Mouse (Mus musculus): ENCODE data around the gene Rnf111. TPM values are rescaled to one million over a fixed set of nuclear protein-coding genes. Genes with fewer than 3 reads are reported as not detected.
"Not testable (repeated sequence)": the region's sequence is repeated elsewhere in the genome, so short reads cannot be mapped to it uniquely, and the experiment has no call there.

Gene Rnf111
- 40.3 and 40.9 TPM in 2 replicates for polyA plus RNA-seq (2015; fragmentation: Nextera tagmentation; extraction: Ambion mirVana)

- H3K9me3 ChIP-seq: no peaks in the 10 kb centered on the region
- H3K4me2 ChIP-seq (replicated peaks): peak within 1 kb of the TSS; percentile 78
- peak within 1 kb of the TSS; percentile 93 for H3K4me3 ChIP-seq (replicated peaks)
- H3K27me3 ChIP-seq: no peaks in the 10 kb centered on the region
- H3K36me3 ChIP-seq: no peaks in the 10 kb centered on the region
- peaks cover 20% of the 10 kb centered on the region for H3K4me1 ChIP-seq (replicated peaks)
- H3K27ac ChIP-seq: peak within 1 kb of the TSS; percentile 99
- 4% methylated on average over 45 of the region's 45 CpGs for WGBS
- peak; percentile 97 for ATAC-seq
- H3K9ac ChIP-seq (replicated peaks): peak within 1 kb of the TSS; percentile 97
Measured at GRCm38 (mm10) chr9:70503626-70504041, at the start of gene Rnf111. TSS of gene Rnf111 (minus strand) at chr9:70503725.

GRCm38 (mm10) chr9:70552233-70552632, 48.7 kb upstream of the Rnf111 start:
- not testable (repeated sequence) for H3K4me2 ChIP-seq (replicated peaks); H3K9ac ChIP-seq (replicated peaks); ATAC-seq; H3K9me3 ChIP-seq; H3K4me3 ChIP-seq (replicated peaks); H3K27ac ChIP-seq; H3K27me3 ChIP-seq
- Histone ChIP-seq H3K36me3 (peaks cover 20% of the 10 kb centered on the region), H3K4me1 (replicated peaks) (peaks cover 14% of the 10 kb centered on the region)
- whole genome bisulfite sequencing: 98% methylated on average over 2 of the region's 2 CpGs

- no peak for ATAC-seq
- 95% methylated on average over 1 of the region's 1 CpGs for WGBS
Measured at GRCm38 (mm10) chr9:70551524-70551923, 48.0 kb upstream of the Rnf111 start.

GRCm38 (mm10) chr9:70548304-70548703, 44.8 kb upstream of the Rnf111 start:
- Histone ChIP-seq H3K4me2 (replicated peaks) (no peak overlapping the region), H3K4me1 (replicated peaks) (peaks cover 37% of the 10 kb centered on the region), H3K27me3 (no peaks in the 10 kb centered on the region), H3K4me3 (replicated peaks) (no peak overlapping the region), H3K9me3 (peaks cover 3% of the 10 kb centered on the region; the same call in 1 of the 2 replicates), H3K36me3 (peaks cover 20% of the 10 kb centered on the region), H3K27ac (no peak overlapping the region), H3K9ac (replicated peaks) (no peak overlapping the region)
- WGBS: 85% methylated on average over 4 of the region's 4 CpGs
- no peak for ATAC-seq

More at GRCm38 (mm10) chr9:70551524-70551923, 48.0 kb upstream of the Rnf111 start:
- peaks cover 20% of the 10 kb centered on the region for H3K36me3 ChIP-seq
- no peak overlapping the region for H3K4me3 ChIP-seq (replicated peaks)
- H3K9me3 ChIP-seq: peaks cover 6% of the 10 kb centered on the region; the same call in 1 of the 2 replicates
- no peaks in the 10 kb centered on the region for H3K27me3 ChIP-seq
- H3K4me2 ChIP-seq (replicated peaks): no peak overlapping the region
- no peak overlapping the region for H3K9ac ChIP-seq (replicated peaks)
- no peak overlapping the region for H3K27ac ChIP-seq
- H3K4me1 ChIP-seq (replicated peaks): peaks cover 20% of the 10 kb centered on the region

GRCm38 (mm10) chr9:70546576-70546975, 43.1 kb upstream of the Rnf111 start:
- H3K9me3 ChIP-seq; ATAC-seq; H3K27me3 ChIP-seq; H3K9ac ChIP-seq (replicated peaks); H3K4me2 ChIP-seq (replicated peaks); H3K4me3 ChIP-seq (replicated peaks); H3K36me3 ChIP-seq: not testable (repeated sequence)
- 0 out of 2 replicates have a peak overlapping the region, but pooled peaks have one; percentile 1 for H3K27ac ChIP-seq
- H3K4me1 ChIP-seq (replicated peaks): peaks cover 41% of the 10 kb centered on the region
- 98% methylated on average over 2 of the region's 3 CpGs for WGBS

GRCm38 (mm10) chr9:70544831-70545230, 41.3 kb upstream of the Rnf111 start:
- Histone ChIP-seq H3K4me1 (replicated peaks) (peaks cover 45% of the 10 kb centered on the region), H3K9me3 (no peaks in the 10 kb centered on the region), H3K9ac (replicated peaks) (no peak overlapping the region), H3K4me3 (replicated peaks) (no peak overlapping the region), H3K36me3 (peaks cover 3% of the 10 kb centered on the region; the same call in 1 of the 2 replicates), H3K27ac (no peak overlapping the region), H3K4me2 (replicated peaks) (no peak overlapping the region), H3K27me3 (no peaks in the 10 kb centered on the region)
- WGBS: 84% methylated on average over 1 of the region's 1 CpGs
- no peak for ATAC-seq

- no peaks in the 10 kb centered on the region for H3K27me3 ChIP-seq
- no peak for ATAC-seq
- peak overlapping the region; percentile 84 for H3K4me2 ChIP-seq (replicated peaks)
- WGBS: 73% methylated on average over 5 of the region's 5 CpGs
- 0 out of 2 replicates have a peak, but pooled peaks cover 3% of the 10 kb centered on the region for H3K36me3 ChIP-seq
- H3K9ac ChIP-seq (replicated peaks): no peak overlapping the region; the same call in 1 of the 2 replicates
- peaks cover 45% of the 10 kb centered on the region for H3K4me1 ChIP-seq (replicated peaks)
- H3K27ac ChIP-seq: no peak overlapping the region
- H3K9me3 ChIP-seq: no peaks in the 10 kb centered on the region
- H3K4me3 ChIP-seq (replicated peaks): peak overlapping the region; percentile 89
Measured at GRCm38 (mm10) chr9:70543985-70544384, 40.5 kb upstream of the Rnf111 start.

GRCm38 (mm10) chr9:70543048-70543880, 39.7 kb upstream of the Rnf111 start:
- Histone ChIP-seq H3K27ac (peak overlapping the region; percentile 99), H3K4me2 (replicated peaks) (peak overlapping the region; percentile 84), H3K27me3 (no peaks in the 10 kb centered on the region), H3K4me1 (replicated peaks) (peaks cover 41% of the 10 kb centered on the region), H3K9ac (replicated peaks) (peak overlapping the region; percentile 95), H3K9me3 (no peaks in the 10 kb centered on the region), H3K36me3 (no peaks in the 10 kb centered on the region), H3K4me3 (replicated peaks) (peak overlapping the region; percentile 89)
- WGBS: 1% methylated on average over 63 of the region's 64 CpGs
- ATAC-seq: peak; percentile 80

- Histone ChIP-seq H3K4me2 (replicated peaks) (peak within 1 kb of the TSS; percentile 84), H3K9me3 (no peaks in the 10 kb centered on the region), H3K9ac (replicated peaks) (peak within 1 kb of the TSS; percentile 95), H3K36me3 (no peaks in the 10 kb centered on the region), H3K27me3 (no peaks in the 10 kb centered on the region), H3K27ac (peak within 1 kb of the TSS; percentile 99), H3K4me3 (replicated peaks) (peak within 1 kb of the TSS; percentile 89), H3K4me1 (replicated peaks) (peaks cover 34% of the 10 kb centered on the region)
- peak; percentile 98 for ATAC-seq
- under 1% methylated on average over 61 of the region's 75 CpGs for WGBS
Measured at GRCm38 (mm10) chr9:70542305-70543041, 38.9 kb upstream of the Rnf111 start, which contains the start of gene Sltm. TSS of gene Sltm (plus strand) at chr9:70542754.

GRCm38 (mm10) chr9:70541584-70541983, 38.1 kb upstream of the Rnf111 start:
- Histone ChIP-seq H3K9me3 (no peaks in the 10 kb centered on the region), H3K9ac (replicated peaks) (peak overlapping the region; percentile 70), H3K27me3 (no peaks in the 10 kb centered on the region), H3K27ac (no peak overlapping the region), H3K4me1 (replicated peaks) (peaks cover 25% of the 10 kb centered on the region), H3K4me2 (replicated peaks) (peak overlapping the region; percentile 84), H3K36me3 (no peaks in the 10 kb centered on the region), H3K4me3 (replicated peaks) (peak overlapping the region; percentile 89)
- 5% methylated on average over 6 of the region's 6 CpGs for WGBS
- peak; percentile 9; the same call in 1 of the 2 replicates for ATAC-seq

- H3K9me3 ChIP-seq: no peaks in the 10 kb centered on the region
- ATAC-seq: no peak
- H3K4me1 ChIP-seq (replicated peaks): no peaks in the 10 kb centered on the region
- no peaks in the 10 kb centered on the region for H3K27me3 ChIP-seq
- WGBS: 83% methylated on average over 3 of the region's 3 CpGs
- H3K36me3 ChIP-seq: no peaks in the 10 kb centered on the region
- H3K9ac ChIP-seq (replicated peaks): no peak overlapping the region
- no peak overlapping the region for H3K27ac ChIP-seq
- H3K4me2 ChIP-seq (replicated peaks): no peak overlapping the region
- no peak overlapping the region for H3K4me3 ChIP-seq (replicated peaks)
Measured at GRCm38 (mm10) chr9:70533328-70533727, 29.8 kb upstream of the Rnf111 start.

GRCm38 (mm10) chr9:70524366-70524765, 20.8 kb upstream of the Rnf111 start:
- Histone ChIP-seq H3K4me1 (replicated peaks) (no peaks in the 10 kb centered on the region), H3K9ac (replicated peaks) (no peak overlapping the region), H3K27me3 (no peaks in the 10 kb centered on the region), H3K4me3 (replicated peaks) (no peak overlapping the region), H3K9me3 (no peaks in the 10 kb centered on the region), H3K4me2 (replicated peaks) (no peak overlapping the region), H3K27ac (no peak overlapping the region), H3K36me3 (no peaks in the 10 kb centered on the region)
- 93% methylated on average over 7 of the region's 7 CpGs for WGBS
- no peak for ATAC-seq

Measured in midbrain, embryonic 13.5 days (tissue).